In genomic region chr11:62001977-62002376, GRCm38 (mm10) we compare ENCODE assay signal across 12 mouse cellular contexts. TPM values are rescaled to one million over a fixed set of nuclear protein-coding genes. Genes with fewer than 3 reads are reported as not detected.
DNase-seq lines count a peak whose midpoint lies in the region; ATAC-seq and TF ChIP-seq lines count a peak whose summit lies in the region.
"Had no signal": no experiment of that assay in that cellular context is flagged by ENCODE, and none has a peak within 500 bp of the region (broad histone marks: within the 10 kb centered on the region; RNA-seq: fewer than 3 reads in every experiment).

No protein-coding gene starts in this region.

- 75% methylated on average over 4 of the region's 4 CpGs for WGBS in intestine, postnatal 0 days
- 77% methylated on average over 4 of the region's 4 CpGs for WGBS in intestine, embryonic 16.5 days

- H3K36me3 ChIP-seq in intestine, postnatal 0 days (ENCODE audit: control insufficient read depth, insufficient read depth): no peaks in the 10 kb centered on the region
- no peaks in the 10 kb centered on the region for H3K36me3 ChIP-seq in intestine, embryonic 16.5 days (ENCODE audit: control insufficient read depth, insufficient read depth, low read length)
- H3K36me3 ChIP-seq: limb, embryonic 13.5 days had no signal

- no peak overlapping the region for H3K27ac ChIP-seq in intestine, postnatal 0 days (ENCODE audit: low read depth, low read length)
- H3K27ac ChIP-seq in intestine, embryonic 16.5 days (ENCODE audit: low read length): no peak overlapping the region
- H3K27ac ChIP-seq: hindbrain, embryonic 14.5 days; limb, embryonic 13.5 days had no signal

- H3K4me1 ChIP-seq in intestine, postnatal 0 days (replicated peaks; ENCODE audit: control insufficient read depth, insufficient read depth, low read length): 0 out of 2 replicates have a peak, but pooled peaks cover 2% of the 10 kb centered on the region
- peaks cover 7% of the 10 kb centered on the region; the same call in 1 of the 2 replicates for H3K4me1 ChIP-seq in intestine, embryonic 16.5 days (ENCODE audit: control insufficient read depth, insufficient read depth, low read length)

- H3K4me2 ChIP-seq in intestine, postnatal 0 days (replicated peaks; ENCODE audit: low read depth): no peak overlapping the region
- no peak overlapping the region for H3K4me2 ChIP-seq in intestine, embryonic 16.5 days (ENCODE audit: low read depth, low read length)
- H3K4me2 ChIP-seq: hindbrain, embryonic 14.5 days; limb, embryonic 13.5 days had no signal

- H3K4me3 ChIP-seq in intestine, postnatal 0 days (ENCODE audit: low read depth, low read length): no peak overlapping the region
- H3K4me3 ChIP-seq in intestine, embryonic 16.5 days (ENCODE audit: low read length): no peak overlapping the region
- H3K4me3 ChIP-seq: limb, embryonic 13.5 days; megakaryocyte, embryonic 14.5 days had no signal

- DNase-seq in 416B (ENCODE audit: low read depth): peak; percentile 53
- peak; percentile 72 for DNase-seq in ES-CJ7 (ENCODE audit: low read depth, low spot score)
- peak; percentile 26 for DNase-seq in embryo, embryonic 11 days
- no peak for DNase-seq in urinary bladder, postnatal 14 days (ENCODE audit: low spot score)
- DNase-seq: kidney, postnatal 36 days had no signal

- peak; percentile 62 for TF ChIP-seq CTCF in intestine, postnatal 0 days (IDR thresholded peaks at IDR 0.05; ENCODE audit: low read depth)

- ATAC-seq in intestine, postnatal 0 days: no peak
- no peak for ATAC-seq in intestine, embryonic 16.5 days
- ATAC-seq in granulocyte monocyte progenitor cell, adult 5-6 weeks (replicated peaks; ENCODE audit: poor library complexity, severe bottlenecking): no peak
- ATAC-seq: Patski had no signal

- no peaks in the 10 kb centered on the region for H3K9me3 ChIP-seq in intestine, postnatal 0 days (ENCODE audit: control insufficient read depth)
- no peaks in the 10 kb centered on the region for H3K9me3 ChIP-seq in intestine, embryonic 16.5 days (ENCODE audit: control insufficient read depth, low read length)
- H3K9me3 ChIP-seq: limb, embryonic 13.5 days; megakaryocyte, embryonic 14.5 days had no signal

- no peaks in the 10 kb centered on the region for H3K27me3 ChIP-seq in intestine, postnatal 0 days (replicated peaks; ENCODE audit: control insufficient read depth, insufficient read depth, low read length)
- H3K27me3 ChIP-seq in intestine, embryonic 16.5 days (replicated peaks; ENCODE audit: control insufficient read depth, insufficient read depth, low read length): no peaks in the 10 kb centered on the region
- H3K27me3 ChIP-seq: limb, embryonic 13.5 days; megakaryocyte, embryonic 14.5 days; Patski had no signal

- no peak overlapping the region for H3K9ac ChIP-seq in intestine, postnatal 0 days (ENCODE audit: low read depth, low read length)
- no peak overlapping the region for H3K9ac ChIP-seq in intestine, embryonic 16.5 days (ENCODE audit: low read depth, low read length)
- H3K9ac ChIP-seq: hindbrain, embryonic 14.5 days; limb, embryonic 13.5 days had no signal

RNA-seq across cellular contexts. Expression of gene Specc1, which starts 45.4 kb away (rescaled TPM):
- 10.3 and 11.1 TPM in 2 replicates for polyA plus RNA-seq in intestine, postnatal 0 days (2015; fragmentation: Nextera tagmentation; extraction: Ambion mirVana)
- 7.3 and 8.3 TPM in 2 replicates for polyA plus RNA-seq in intestine, embryonic 16.5 days (2015; fragmentation: Nextera tagmentation; extraction: Ambion mirVana)
- 14.4 and 16.0 TPM in 2 replicates for total RNA-seq in granulocyte monocyte progenitor cell, adult 5-6 weeks (2014; fragmentation: Nextera tagmentation)
- total RNA-seq in granulocyte monocyte progenitor cell, adult 5-6 weeks (2017): 21.6 and 26.0 TPM in 2 replicates
